Mouse (Mus musculus): ENCODE data around the gene Dtd1. TPM values are rescaled to one million over a fixed set of nuclear protein-coding genes. Genes with fewer than 3 reads are reported as not detected.
"Not testable (repeated sequence)": the region's sequence is repeated elsewhere in the genome, so short reads cannot be mapped to it uniquely, and the experiment has no call there.

Gene Dtd1
- total RNA-seq (2014; rRNA removed) (87.4 and 98.2 TPM in 2 replicates), polyA plus RNA-seq (2015; fragmentation: Nextera tagmentation; extraction: Ambion mirVana) (136 and 161 TPM in 2 replicates)

DNA sequence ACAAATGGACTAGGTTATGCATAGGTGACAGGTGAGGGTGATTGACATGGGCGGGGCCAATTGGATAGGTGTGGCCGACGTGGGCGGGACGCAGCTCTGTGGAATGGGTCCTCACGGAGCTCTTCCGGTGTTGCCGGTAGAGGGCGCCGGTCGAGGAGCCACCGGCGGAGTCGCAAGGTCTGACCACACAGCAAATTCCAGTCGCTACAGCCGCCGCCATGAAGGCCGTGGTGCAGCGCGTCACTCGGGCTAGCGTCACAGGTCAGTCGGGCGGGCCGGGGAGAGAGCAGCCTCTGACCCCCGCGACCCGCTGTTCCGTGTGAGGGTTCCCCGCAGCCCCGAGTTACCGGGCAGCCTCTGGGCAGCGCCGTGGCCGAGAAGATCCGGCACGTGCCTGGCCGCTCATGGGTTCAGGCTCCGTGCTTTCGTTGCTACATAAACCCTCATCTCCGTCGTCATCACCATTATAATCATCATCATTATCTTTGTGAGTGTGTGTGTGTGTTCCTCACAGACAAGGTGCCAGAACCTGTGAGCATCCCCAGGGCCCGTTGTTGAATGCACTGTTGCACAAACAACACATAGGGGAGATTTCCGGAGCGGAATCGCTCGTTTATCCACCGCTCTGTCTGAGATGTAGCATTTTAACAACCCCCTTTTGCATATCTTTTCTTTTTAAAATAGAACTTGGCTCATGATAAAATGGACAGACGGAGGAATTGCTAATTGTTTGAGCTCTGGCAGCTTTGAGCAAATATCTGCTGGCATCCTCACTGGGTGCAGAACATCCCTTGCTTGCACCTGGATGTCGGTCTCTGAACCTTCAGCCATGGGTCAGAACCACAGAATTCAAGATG lies at the start of gene Dtd1:
Gene Dtd1, plus strand, starts transcription at position 67 of the 857 bp plus-strand sequence.
- 1% methylated on average over 50 of the region's 50 CpGs for WGBS
- Histone ChIP-seq H3K36me3 (ENCODE audit: insufficient read depth) (no peaks in the 10 kb centered on the region), H3K4me2 (ENCODE audit: low read depth) (peak within 1 kb of the TSS; percentile 71), H3K4me3 (ENCODE audit: low read depth, low read length) (peak within 1 kb of the TSS; percentile 66), H3K9ac (peak within 1 kb of the TSS; percentile 90), H3K27me3 (ENCODE audit: insufficient read depth, low read length) (no peaks in the 10 kb centered on the region), H3K4me1 (ENCODE audit: insufficient read depth) (no peaks in the 10 kb centered on the region; the same call in 1 of the 2 replicates), H3K27ac (ENCODE audit: low read depth, low read length) (peak within 1 kb of the TSS; percentile 91), H3K9me3 (ENCODE audit: low read length) (no peaks in the 10 kb centered on the region)
- DNase-seq (peak; percentile 86), ATAC-seq (peak; percentile 92)
- peak; percentile 91 for TF ChIP-seq CTCF (IDR thresholded peaks at IDR 0.05; ENCODE audit: low read depth)

GRCm38 (mm10) chr2:144550529-144550928 lies 49.2 kb upstream of the Dtd1 start, which contains the start of gene Rbbp9:
TSS of gene Rbbp9 (minus strand) at chr2:144550869.
- WGBS: 0% methylated on average over 17 of the region's 17 CpGs
- DNase-seq (peak; percentile 81), ATAC-seq (peak; percentile 97)
- peaks cover 8% of the 10 kb centered on the region; the same call in 1 of the 2 replicates for H3K36me3 ChIP-seq (ENCODE audit: insufficient read depth)
- H3K9me3 ChIP-seq (ENCODE audit: low read length): no peaks in the 10 kb centered on the region
- peak within 1 kb of the TSS; percentile 54 for H3K4me2 ChIP-seq (ENCODE audit: low read depth)
- H3K4me3 ChIP-seq (ENCODE audit: low read depth, low read length): peak within 1 kb of the TSS; percentile 60
- no peak for TF ChIP-seq CTCF (IDR thresholded peaks at IDR 0.05; ENCODE audit: low read depth)
- H3K9ac ChIP-seq: peak within 1 kb of the TSS; percentile 77
- no peaks in the 10 kb centered on the region for H3K27me3 ChIP-seq (ENCODE audit: insufficient read depth, low read length)
- H3K4me1 ChIP-seq (ENCODE audit: insufficient read depth): peaks cover 7% of the 10 kb centered on the region
- peak within 1 kb of the TSS; percentile 71 for H3K27ac ChIP-seq (ENCODE audit: low read depth, low read length)

- Histone ChIP-seq H3K36me3 (ENCODE audit: insufficient read depth) (peaks cover under 1% of the 10 kb centered on the region; the same call in 1 of the 2 replicates), H3K27me3 (ENCODE audit: insufficient read depth, low read length) (no peaks in the 10 kb centered on the region), H3K4me1 (ENCODE audit: insufficient read depth) (peaks cover 13% of the 10 kb centered on the region), H3K4me3 (ENCODE audit: low read depth, low read length) (no peak overlapping the region), H3K9ac (no peak overlapping the region), H3K9me3 (ENCODE audit: low read length) (no peaks in the 10 kb centered on the region), H3K4me2 (ENCODE audit: low read depth) (no peak overlapping the region), H3K27ac (ENCODE audit: low read depth, low read length) (no peak overlapping the region)
- DNase-seq: no peak
- ATAC-seq: no peak
- no peak for TF ChIP-seq CTCF (IDR thresholded peaks at IDR 0.05; ENCODE audit: low read depth)
- 92% methylated on average over 3 of the region's 3 CpGs for WGBS
Measured at GRCm38 (mm10) chr2:144553905-144554304, 45.8 kb upstream of the Dtd1 start.

- ATAC-seq (no peak), DNase-seq (no peak)
- WGBS: 4% methylated on average over 14 of the region's 14 CpGs
- Histone ChIP-seq H3K36me3 (ENCODE audit: insufficient read depth) (peaks cover 3% of the 10 kb centered on the region; the same call in 1 of the 2 replicates), H3K4me3 (ENCODE audit: low read depth, low read length) (peak overlapping the region; percentile 79), H3K9ac (peak overlapping the region; percentile 59), H3K4me1 (ENCODE audit: insufficient read depth) (peaks cover 10% of the 10 kb centered on the region), H3K27me3 (ENCODE audit: insufficient read depth, low read length) (no peaks in the 10 kb centered on the region), H3K27ac (ENCODE audit: low read depth, low read length) (peak overlapping the region; percentile 72), H3K9me3 (ENCODE audit: low read length) (no peaks in the 10 kb centered on the region), H3K4me2 (ENCODE audit: low read depth) (peak overlapping the region; percentile 70)
- no peak for TF ChIP-seq CTCF (IDR thresholded peaks at IDR 0.05; ENCODE audit: low read depth)
Measured at GRCm38 (mm10) chr2:144555286-144555819, 44.3 kb upstream of the Dtd1 start.

DNA sequence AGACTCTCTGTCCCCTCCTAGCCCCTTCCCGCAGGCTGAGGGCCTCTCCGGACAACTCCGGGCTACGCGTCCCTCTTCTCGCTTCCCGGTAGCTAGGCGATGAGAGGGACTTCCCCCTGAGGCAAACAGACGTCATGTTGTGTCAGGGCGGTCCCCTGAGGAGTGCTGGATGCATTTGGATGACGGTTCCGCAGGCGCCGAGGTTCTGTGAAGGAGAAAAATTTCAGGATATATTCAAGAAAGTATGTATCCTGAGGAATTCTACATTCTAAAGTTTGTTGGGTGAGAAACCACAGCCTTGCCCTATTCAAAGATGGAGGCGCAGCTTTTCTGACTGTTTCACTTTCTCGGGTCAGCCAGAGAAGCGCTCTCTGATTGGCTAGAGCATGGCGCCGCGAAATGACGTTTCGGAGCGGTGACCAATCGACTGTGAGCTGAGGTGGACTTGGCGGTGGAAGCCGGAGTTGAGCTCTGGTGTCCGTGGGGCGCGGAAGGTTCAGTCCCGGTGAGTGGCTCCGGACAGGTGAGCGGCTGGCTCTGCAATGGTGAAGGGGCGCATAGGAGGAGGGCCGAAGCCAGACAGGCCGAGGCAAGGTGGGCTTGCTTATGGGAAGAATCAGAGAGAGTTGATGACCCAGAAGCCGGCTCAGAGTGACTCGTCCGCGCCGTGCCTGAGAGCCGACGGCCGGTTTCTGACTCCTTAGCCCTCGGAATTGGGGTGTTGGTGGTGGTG lies 43.7 kb upstream of the Dtd1 start, which contains the start of gene Sec23b:
Gene Sec23b, plus strand, starts transcription at position 410 of the 733 bp plus-strand sequence.
- H3K4me3 ChIP-seq (ENCODE audit: low read depth, low read length): peak within 1 kb of the TSS; percentile 79
- no peak for TF ChIP-seq CTCF (IDR thresholded peaks at IDR 0.05; ENCODE audit: low read depth)
- H3K27me3 ChIP-seq (ENCODE audit: insufficient read depth, low read length): no peaks in the 10 kb centered on the region
- peak within 1 kb of the TSS; percentile 70 for H3K4me2 ChIP-seq (ENCODE audit: low read depth)
- ATAC-seq (peak; percentile 99), DNase-seq (peak; percentile 96)
- H3K9me3 ChIP-seq (ENCODE audit: low read length): no peaks in the 10 kb centered on the region
- H3K4me1 ChIP-seq (ENCODE audit: insufficient read depth): peaks cover 10% of the 10 kb centered on the region
- peak within 1 kb of the TSS; percentile 59 for H3K9ac ChIP-seq
- whole genome bisulfite sequencing: under 1% methylated on average over 44 of the region's 44 CpGs
- peaks cover 3% of the 10 kb centered on the region; the same call in 1 of the 2 replicates for H3K36me3 ChIP-seq (ENCODE audit: insufficient read depth)
- H3K27ac ChIP-seq (ENCODE audit: low read depth, low read length): peak within 1 kb of the TSS; percentile 72

GRCm38 (mm10) chr2:144588723-144589122 lies 11.0 kb upstream of the Dtd1 start:
- Histone ChIP-seq H3K9me3 (ENCODE audit: low read length) (no peaks in the 10 kb centered on the region), H3K4me3 (ENCODE audit: low read depth, low read length) (no peak overlapping the region), H3K4me1 (ENCODE audit: insufficient read depth) (no peaks in the 10 kb centered on the region), H3K36me3 (ENCODE audit: insufficient read depth) (peaks cover 54% of the 10 kb centered on the region), H3K27ac (ENCODE audit: low read depth, low read length) (no peak overlapping the region), H3K27me3 (ENCODE audit: insufficient read depth, low read length) (no peaks in the 10 kb centered on the region), H3K9ac (no peak overlapping the region), H3K4me2 (ENCODE audit: low read depth) (no peak overlapping the region)
- no peak for ATAC-seq
- WGBS: 86% methylated on average over 4 of the region's 4 CpGs
- no peak for DNase-seq
- TF ChIP-seq CTCF (IDR thresholded peaks at IDR 0.05; ENCODE audit: low read depth): peak; percentile 42

DNA sequence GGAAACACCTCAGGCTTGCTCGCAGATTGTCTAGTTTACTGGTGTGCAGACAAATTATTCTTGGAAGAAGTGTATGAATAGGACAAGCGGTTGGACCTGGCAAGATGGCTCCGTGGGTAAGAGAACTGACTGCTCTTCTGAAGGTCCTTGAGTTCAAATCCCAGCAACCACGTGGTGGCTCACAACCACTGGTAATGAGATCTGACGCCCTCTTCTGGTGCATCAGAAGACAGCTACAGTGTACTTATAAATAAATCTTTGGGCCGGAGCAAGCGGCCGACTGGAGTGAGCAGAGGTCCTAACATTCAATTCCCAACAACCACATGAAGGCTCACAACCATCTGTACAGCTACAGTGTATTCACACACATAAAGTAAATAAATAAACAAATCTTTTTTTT lies 6.7 kb upstream of the Dtd1 start:
- not testable (repeated sequence) for H3K27ac ChIP-seq (ENCODE audit: low read depth, low read length); H3K4me1 ChIP-seq (ENCODE audit: insufficient read depth); DNase-seq; ATAC-seq; H3K4me2 ChIP-seq (ENCODE audit: low read depth); H3K4me3 ChIP-seq (ENCODE audit: low read depth, low read length); H3K9me3 ChIP-seq (ENCODE audit: low read length); H3K27me3 ChIP-seq (ENCODE audit: insufficient read depth, low read length); H3K9ac ChIP-seq
- peaks cover 18% of the 10 kb centered on the region for H3K36me3 ChIP-seq (ENCODE audit: insufficient read depth)
- 66% methylated on average over 8 of the region's 8 CpGs for WGBS
